Mouse (Mus musculus): ENCODE data around the gene Ranbp9. TPM values are rescaled to one million over a fixed set of nuclear protein-coding genes. Genes with fewer than 3 reads are reported as not detected.

Gene Ranbp9
- 8.2 and 10.6 TPM in 2 replicates for polyA plus RNA-seq (2016; fragmentation: Nextera tagmentation; extraction: Ambion mirVana)

GRCm38 (mm10) chr13:43480957-43481858 is at the start of gene Ranbp9:
Gene Ranbp9 (minus strand): TSS chr13:43481282.
- Histone ChIP-seq H3K4me1 (peaks cover 32% of the 10 kb centered on the region), H3K27ac (peak within 1 kb of the TSS; percentile 98), H3K4me3 (peak within 1 kb of the TSS; percentile 93), H3K27me3 (ENCODE audit: poor library complexity, severe bottlenecking) (peaks cover 11% of the 10 kb centered on the region; the same call in 1 of the 2 replicates), H3K36me3 (replicated peaks) (no peaks in the 10 kb centered on the region), H3K9me3 (no peaks in the 10 kb centered on the region)
- under 1% methylated on average over 129 of the region's 132 CpGs for WGBS
- peak; percentile 72 for DNase-seq (ENCODE audit: extremely low spot score, low spot score)

- H3K4me1 ChIP-seq = peaks cover 62% of the 10 kb centered on the region
- H3K27ac ChIP-seq = peak overlapping the region; percentile 87
- peaks cover 11% of the 10 kb centered on the region for H3K9me3 ChIP-seq
- peak overlapping the region; percentile 31; the same call in 1 of the 2 replicates for H3K4me3 ChIP-seq
- WGBS = 64% methylated on average over 14 of the region's 14 CpGs
- no peak for DNase-seq (ENCODE audit: extremely low spot score, low spot score)
- peaks cover 23% of the 10 kb centered on the region for H3K27me3 ChIP-seq (ENCODE audit: poor library complexity, severe bottlenecking)
- no peaks in the 10 kb centered on the region for H3K36me3 ChIP-seq (replicated peaks)
Measured at GRCm38 (mm10) chr13:43530129-43530831, 49.2 kb upstream of the Ranbp9 start.

- Histone ChIP-seq H3K27me3 (ENCODE audit: poor library complexity, severe bottlenecking) (peaks cover 23% of the 10 kb centered on the region), H3K4me1 (peaks cover 50% of the 10 kb centered on the region), H3K4me3 (no peak overlapping the region), H3K36me3 (replicated peaks) (no peaks in the 10 kb centered on the region), H3K9me3 (peaks cover 18% of the 10 kb centered on the region), H3K27ac (no peak overlapping the region)
- 79% methylated on average over 5 of the region's 5 CpGs for WGBS
- DNase-seq (ENCODE audit: extremely low spot score, low spot score) = no peak
Measured at GRCm38 (mm10) chr13:43526289-43526688, 45.2 kb upstream of the Ranbp9 start.

- Histone ChIP-seq H3K9me3 (peaks cover 18% of the 10 kb centered on the region), H3K27ac (peak overlapping the region; percentile 72), H3K27me3 (ENCODE audit: poor library complexity, severe bottlenecking) (peaks cover 23% of the 10 kb centered on the region), H3K36me3 (replicated peaks) (no peaks in the 10 kb centered on the region), H3K4me1 (peaks cover 42% of the 10 kb centered on the region), H3K4me3 (no peak overlapping the region)
- 70% methylated on average over 16 of the region's 16 CpGs for WGBS
- DNase-seq (ENCODE audit: extremely low spot score, low spot score) = no peak
Measured at GRCm38 (mm10) chr13:43525363-43526134, 44.5 kb upstream of the Ranbp9 start.

GRCm38 (mm10) chr13:43524491-43525362 is 43.6 kb upstream of the Ranbp9 start:
- no peak overlapping the region for H3K4me3 ChIP-seq
- H3K27me3 ChIP-seq (ENCODE audit: poor library complexity, severe bottlenecking) = peaks cover 15% of the 10 kb centered on the region
- peaks cover 34% of the 10 kb centered on the region for H3K4me1 ChIP-seq
- no peak for DNase-seq (ENCODE audit: extremely low spot score, low spot score)
- 82% methylated on average over 16 of the region's 16 CpGs for WGBS
- H3K9me3 ChIP-seq = peaks cover 18% of the 10 kb centered on the region
- no peaks in the 10 kb centered on the region for H3K36me3 ChIP-seq (replicated peaks)
- H3K27ac ChIP-seq = peak overlapping the region; percentile 72

- no peaks in the 10 kb centered on the region for H3K36me3 ChIP-seq (replicated peaks)
- H3K4me3 ChIP-seq = no peak overlapping the region
- peaks cover 18% of the 10 kb centered on the region for H3K9me3 ChIP-seq
- H3K27me3 ChIP-seq (ENCODE audit: poor library complexity, severe bottlenecking) = peaks cover 7% of the 10 kb centered on the region
- DNase-seq (ENCODE audit: extremely low spot score, low spot score) = no peak
- H3K27ac ChIP-seq = peak overlapping the region; percentile 72
- peaks cover 29% of the 10 kb centered on the region for H3K4me1 ChIP-seq
- WGBS = 71% methylated on average over 7 of the region's 7 CpGs
Measured at GRCm38 (mm10) chr13:43523906-43524480, 42.9 kb upstream of the Ranbp9 start.

GRCm38 (mm10) chr13:43521940-43522339 is 40.9 kb upstream of the Ranbp9 start:
- Histone ChIP-seq H3K27me3 (ENCODE audit: poor library complexity, severe bottlenecking) (no peaks in the 10 kb centered on the region), H3K4me3 (no peak overlapping the region), H3K36me3 (replicated peaks) (no peaks in the 10 kb centered on the region), H3K27ac (no peak overlapping the region), H3K4me1 (peaks cover 35% of the 10 kb centered on the region), H3K9me3 (peaks cover 6% of the 10 kb centered on the region; the same call in 1 of the 2 replicates)
- WGBS = 91% methylated on average over 5 of the region's 5 CpGs
- DNase-seq (ENCODE audit: extremely low spot score, low spot score) = no peak

- H3K36me3 ChIP-seq (replicated peaks) = no peaks in the 10 kb centered on the region
- WGBS = 87% methylated on average over 6 of the region's 6 CpGs
- no peak overlapping the region for H3K27ac ChIP-seq
Measured at GRCm38 (mm10) chr13:43519251-43519650, 38.2 kb upstream of the Ranbp9 start.

GRCm38 (mm10) chr13:43517371-43517770 is 36.3 kb upstream of the Ranbp9 start:
- DNase-seq (ENCODE audit: extremely low spot score, low spot score) = no peak
- peaks cover 6% of the 10 kb centered on the region; the same call in 1 of the 2 replicates for H3K4me1 ChIP-seq
- no peaks in the 10 kb centered on the region for H3K9me3 ChIP-seq
- no peak overlapping the region for H3K27ac ChIP-seq
- H3K27me3 ChIP-seq (ENCODE audit: poor library complexity, severe bottlenecking) = no peaks in the 10 kb centered on the region
- WGBS = 80% methylated on average over 8 of the region's 8 CpGs
- no peaks in the 10 kb centered on the region for H3K36me3 ChIP-seq (replicated peaks)
- H3K4me3 ChIP-seq = no peak overlapping the region

More at GRCm38 (mm10) chr13:43519251-43519650, 38.2 kb upstream of the Ranbp9 start:
- no peaks in the 10 kb centered on the region for H3K27me3 ChIP-seq (ENCODE audit: poor library complexity, severe bottlenecking)
- peaks cover 6% of the 10 kb centered on the region; the same call in 1 of the 2 replicates for H3K9me3 ChIP-seq
- no peak overlapping the region for H3K4me3 ChIP-seq
- DNase-seq (ENCODE audit: extremely low spot score, low spot score) = no peak
- H3K4me1 ChIP-seq = peaks cover 13% of the 10 kb centered on the region

GRCm38 (mm10) chr13:43516931-43517330 is 35.8 kb upstream of the Ranbp9 start:
- Histone ChIP-seq H3K4me3 (no peak overlapping the region), H3K9me3 (no peaks in the 10 kb centered on the region), H3K4me1 (peaks cover 6% of the 10 kb centered on the region; the same call in 1 of the 2 replicates), H3K36me3 (replicated peaks) (no peaks in the 10 kb centered on the region), H3K27ac (no peak overlapping the region), H3K27me3 (ENCODE audit: poor library complexity, severe bottlenecking) (no peaks in the 10 kb centered on the region)
- no peak for DNase-seq (ENCODE audit: extremely low spot score, low spot score)
- WGBS = 63% methylated on average over 6 of the region's 6 CpGs

- 91% methylated on average over 5 of the region's 5 CpGs for WGBS
- no peak for DNase-seq (ENCODE audit: extremely low spot score, low spot score)
- H3K4me1 ChIP-seq = peaks cover 6% of the 10 kb centered on the region; the same call in 1 of the 2 replicates
Measured at GRCm38 (mm10) chr13:43516119-43516518, 35.0 kb upstream of the Ranbp9 start.

More at GRCm38 (mm10) chr13:43516119-43516518, 35.0 kb upstream of the Ranbp9 start:
- no peaks in the 10 kb centered on the region for H3K36me3 ChIP-seq (replicated peaks)
- no peaks in the 10 kb centered on the region for H3K27me3 ChIP-seq (ENCODE audit: poor library complexity, severe bottlenecking)
- H3K9me3 ChIP-seq = no peaks in the 10 kb centered on the region
- no peak overlapping the region for H3K27ac ChIP-seq
- no peak overlapping the region for H3K4me3 ChIP-seq
